Mouse (Mus musculus): ENCODE measurements around the gene Tspan13.
A peak's percentile ranks its signal among the peaks of the same experiment; 100 is the strongest.

The Tspan13 gene

GRCm38 (mm10) chr12:36030660-36031363 is 11.5 kb downstream of the Tspan13 start:
- DNase-seq (ENCODE audit: low spot score in 2 of 2): no peak

DNA sequence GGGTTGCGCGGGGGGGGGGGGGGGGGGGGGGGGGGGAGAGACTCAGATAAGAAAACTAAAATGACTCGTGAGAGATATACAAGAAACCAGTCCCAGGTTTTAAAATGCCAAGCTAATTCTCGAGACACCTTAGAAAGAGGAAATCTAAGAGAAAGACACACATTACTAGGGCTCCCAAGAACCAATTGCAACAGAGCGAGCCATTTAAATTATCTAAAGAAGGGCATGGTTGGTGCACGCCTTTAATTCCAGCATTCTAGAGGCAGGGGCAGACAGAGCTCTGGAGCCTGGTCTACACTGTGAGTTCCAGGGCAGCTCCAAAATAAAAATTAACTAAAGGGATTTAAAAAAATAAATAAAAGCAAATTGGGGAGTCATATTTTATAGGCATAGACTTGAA is 12.6 kb downstream of the Tspan13 start:
- no peak for DNase-seq (ENCODE audit: low spot score in 2 of 2)

DNA sequence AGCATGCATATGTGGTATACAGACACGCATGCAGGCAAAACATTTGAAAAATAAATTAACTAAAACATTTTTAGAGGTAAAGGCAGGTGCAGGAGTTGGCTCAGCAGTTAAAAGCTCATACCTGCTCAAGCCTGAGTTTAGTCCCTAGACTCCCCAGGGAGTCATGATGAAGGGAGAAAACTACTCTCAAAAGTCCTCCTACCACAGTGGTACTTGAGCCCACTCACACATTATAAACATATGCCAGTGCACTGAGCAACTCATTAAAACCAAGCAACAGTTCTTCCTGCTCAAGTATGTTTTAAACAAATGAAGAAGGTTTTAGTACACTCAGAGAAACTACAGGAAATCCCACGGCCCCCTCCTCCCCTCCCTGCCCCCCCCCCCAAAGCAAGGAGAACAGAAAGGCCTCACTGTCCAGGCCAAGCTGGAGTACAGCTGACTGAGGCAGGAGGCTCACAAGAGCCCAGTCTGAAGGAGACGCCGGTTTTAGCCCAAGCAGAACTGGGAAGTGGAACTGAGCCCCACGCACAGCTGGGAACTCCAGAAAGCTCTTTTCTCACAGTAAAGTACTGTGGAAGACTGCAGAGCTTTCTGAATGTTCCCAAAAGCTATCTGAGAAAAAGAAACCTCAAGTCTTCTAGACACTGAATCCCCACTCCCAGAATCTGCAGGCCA is 13.2 kb downstream of the Tspan13 start:
- DNase-seq (ENCODE audit: low spot score in 2 of 2): peak in 1 of 2 experiments; percentile 53

DNA sequence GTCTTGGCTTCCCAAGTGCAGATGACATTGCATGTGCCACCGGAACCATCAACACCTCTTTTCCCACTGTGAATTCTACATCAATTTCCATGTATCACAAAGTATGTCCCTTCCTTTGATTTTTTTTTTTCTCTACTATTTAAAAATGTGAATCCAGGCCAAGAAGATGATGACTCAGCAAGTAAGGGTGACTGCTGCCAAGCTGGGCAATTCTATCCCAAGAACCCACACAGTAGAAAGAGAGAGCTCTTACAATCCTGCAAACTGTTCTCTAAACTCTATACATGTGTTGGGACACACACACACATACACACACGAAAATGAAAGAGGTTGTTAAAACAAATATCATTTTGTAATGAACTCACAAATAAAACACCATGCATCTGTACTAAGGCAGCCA is 15.1 kb downstream of the Tspan13 start:
- DNase-seq (ENCODE audit: low spot score in 2 of 2): peak in 1 of 2 experiments; percentile 48

GRCm38 (mm10) chr12:36026126-36026525 is 16.2 kb downstream of the Tspan13 start:
- no peak for DNase-seq (ENCODE audit: low spot score in 2 of 2)

DNA sequence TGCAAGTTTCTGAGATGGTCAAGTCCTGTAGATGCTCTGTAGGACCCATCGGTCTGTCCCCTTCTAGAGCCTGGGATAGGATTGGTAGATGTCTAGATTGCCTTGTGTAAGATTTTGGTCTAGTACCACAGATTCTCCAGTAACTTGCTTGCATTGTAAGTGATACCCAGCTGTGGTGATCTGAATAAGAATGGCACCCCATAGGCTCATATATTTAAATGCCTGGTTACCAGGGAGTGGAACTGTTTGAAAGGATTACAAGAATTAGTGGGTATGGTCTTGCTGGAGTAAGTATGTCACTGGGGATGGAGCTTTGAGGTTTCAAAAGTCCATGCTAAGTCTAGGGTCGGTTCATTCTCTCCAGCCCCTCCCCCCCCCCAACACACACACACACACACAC is 21.6 kb downstream of the Tspan13 start:
- DNase-seq (ENCODE audit: low spot score in 2 of 2): no peak

GRCm38 (mm10) chr12:36020081-36020480 is 22.2 kb downstream of the Tspan13 start:
- no peak for DNase-seq (ENCODE audit: low spot score in 2 of 2)

GRCm38 (mm10) chr12:36019572-36019971 is 22.7 kb downstream of the Tspan13 start:
- DNase-seq (ENCODE audit: low spot score in 2 of 2): no peak

- no peak for DNase-seq (ENCODE audit: low spot score in 2 of 2)
These were observed 24.5 kb downstream of the Tspan13 start for GRCm38 (mm10) chr12:36017791-36018190.

- no peak for DNase-seq (ENCODE audit: low spot score in 2 of 2)
These were observed 28.9 kb downstream of the Tspan13 start for GRCm38 (mm10) chr12:36013216-36013910.

DNA sequence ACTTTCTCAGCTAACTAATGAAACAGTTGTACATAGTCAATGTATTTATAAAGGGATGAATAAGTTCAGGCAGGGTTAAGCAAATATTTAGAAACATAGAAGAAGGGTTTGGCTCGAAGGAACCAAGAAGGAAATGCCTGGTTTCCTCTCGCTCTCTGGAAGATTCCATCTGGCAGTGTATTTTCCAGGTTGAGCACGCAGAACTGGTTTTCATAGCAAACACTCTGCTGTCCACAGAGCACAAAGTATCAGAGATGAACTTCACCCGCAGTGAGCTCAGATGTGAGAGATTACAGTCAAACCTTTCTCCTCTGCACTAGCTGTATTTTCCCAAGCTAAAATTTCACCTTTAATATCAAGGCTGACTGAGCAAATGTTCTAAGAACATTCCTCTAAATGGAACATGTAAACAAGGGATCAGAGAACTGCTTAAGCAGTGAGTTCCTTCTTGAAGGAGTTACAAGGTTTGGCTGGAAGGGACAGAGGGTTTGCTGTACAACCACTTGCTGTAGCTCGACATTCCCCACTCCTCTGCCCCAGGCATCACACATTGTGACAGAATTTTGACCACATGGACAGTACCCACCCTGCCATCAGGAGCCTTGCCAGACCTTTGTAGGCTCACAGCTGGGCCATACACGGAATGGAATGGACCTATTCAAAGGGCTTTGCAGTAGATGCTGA is 33.8 kb downstream of the Tspan13 start:
- DNase-seq (ENCODE audit: low spot score in 2 of 2): no peak

DNA sequence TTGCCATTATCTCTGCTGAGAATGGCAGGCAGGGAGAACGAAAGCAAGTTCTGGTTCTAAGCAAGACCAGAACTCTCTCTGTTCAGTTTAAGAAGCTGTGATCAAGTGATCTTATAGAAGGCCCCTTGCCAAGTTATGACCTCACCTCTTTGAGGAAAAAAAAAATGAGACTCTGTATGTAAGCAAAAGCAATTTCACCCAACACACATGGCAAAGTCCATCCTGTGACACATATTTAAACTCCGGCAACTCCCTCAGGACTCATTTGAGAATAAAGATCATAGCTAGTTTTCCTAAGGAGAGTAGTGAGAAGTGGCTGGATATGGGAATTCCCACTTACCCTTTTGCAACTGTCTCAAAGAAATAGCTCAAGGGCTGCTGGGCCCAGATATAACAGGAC is 34.7 kb downstream of the Tspan13 start:
- no peak for DNase-seq (ENCODE audit: low spot score in 2 of 2)

- DNase-seq (ENCODE audit: low spot score in 2 of 2): no peak
These were observed 37.6 kb downstream of the Tspan13 start for GRCm38 (mm10) chr12:36004714-36005113.

- DNase-seq (ENCODE audit: low spot score in 2 of 2): peak in 1 of 2 experiments; percentile 21
These were observed 46.5 kb downstream of the Tspan13 start for GRCm38 (mm10) chr12:35995799-35996198.

GRCm38 (mm10) chr12:35994098-35994497 is 48.2 kb downstream of the Tspan13 start:
- no peak for DNase-seq (ENCODE audit: low spot score in 2 of 2)

GRCm38 (mm10) chr12:35993583-35993982 is 48.7 kb downstream of the Tspan13 start:
- DNase-seq (ENCODE audit: low spot score in 2 of 2): no peak

DNA sequence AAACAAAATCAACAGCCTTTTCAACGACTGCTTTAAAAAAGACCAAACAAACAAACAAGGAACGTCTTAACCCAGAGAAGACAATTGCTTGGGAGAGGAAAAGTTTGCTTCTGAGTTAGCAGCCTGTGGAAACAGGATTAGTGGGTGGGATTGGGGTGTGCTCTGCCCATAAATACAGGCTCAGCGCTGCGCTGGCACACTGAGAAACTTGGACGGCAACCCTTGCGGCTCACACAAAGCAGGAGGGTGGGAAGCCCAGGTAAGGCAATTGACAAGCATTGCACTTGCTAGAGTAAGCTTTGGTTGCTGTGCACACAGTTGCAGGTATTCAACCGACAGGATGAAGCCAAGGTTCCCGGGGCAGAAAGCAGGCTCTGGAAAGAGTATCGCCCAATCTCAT is 49.6 kb downstream of the Tspan13 start, which contains the start of gene Agr2:
TSS of gene Agr2 (plus strand) at position 197 of the 400 bp plus-strand sequence.
- DNase-seq (ENCODE audit: low spot score in 2 of 2): no peak

DNA sequence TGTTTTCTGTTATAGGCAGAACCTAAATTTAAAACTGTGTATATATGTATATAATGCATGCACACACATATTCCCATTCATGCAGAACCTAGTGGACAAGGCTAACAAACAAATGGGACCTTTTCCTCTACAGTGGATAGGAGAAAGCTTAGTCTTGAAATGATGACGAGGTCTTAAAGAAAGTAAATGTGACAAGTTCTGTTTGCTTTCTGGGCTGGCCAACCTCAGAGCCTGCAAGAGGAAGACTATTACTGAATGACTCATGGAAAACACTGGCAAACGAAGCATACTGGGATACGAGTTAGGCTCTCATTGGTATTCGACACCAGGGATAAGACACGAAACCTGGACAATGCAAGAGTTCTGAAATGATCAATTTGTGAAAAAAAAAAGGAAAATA is 57.6 kb downstream of the Tspan13 start:
- DNase-seq (ENCODE audit: low spot score in 2 of 2): no peak

DNA sequence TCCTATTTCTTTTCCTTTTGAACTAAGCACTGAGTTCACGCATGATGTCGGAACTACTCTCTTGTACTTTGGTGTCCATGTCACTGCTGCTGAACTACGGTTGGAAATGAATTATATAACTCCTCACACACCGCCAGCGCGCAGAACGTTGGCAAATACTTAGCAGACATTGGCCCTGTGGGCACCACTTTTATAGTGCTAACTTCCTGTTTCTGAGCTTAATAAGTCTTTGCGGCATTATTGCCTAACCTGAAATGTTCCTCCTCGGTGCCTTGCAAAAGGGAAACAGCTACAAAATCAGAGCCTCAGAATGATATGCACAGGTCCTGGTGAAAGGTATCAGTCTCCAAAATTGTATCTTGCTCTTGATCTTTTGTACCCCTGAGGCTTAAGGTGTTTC is 58.8 kb downstream of the Tspan13 start:
- DNase-seq (ENCODE audit: low spot score in 2 of 2): no peak

DNA sequence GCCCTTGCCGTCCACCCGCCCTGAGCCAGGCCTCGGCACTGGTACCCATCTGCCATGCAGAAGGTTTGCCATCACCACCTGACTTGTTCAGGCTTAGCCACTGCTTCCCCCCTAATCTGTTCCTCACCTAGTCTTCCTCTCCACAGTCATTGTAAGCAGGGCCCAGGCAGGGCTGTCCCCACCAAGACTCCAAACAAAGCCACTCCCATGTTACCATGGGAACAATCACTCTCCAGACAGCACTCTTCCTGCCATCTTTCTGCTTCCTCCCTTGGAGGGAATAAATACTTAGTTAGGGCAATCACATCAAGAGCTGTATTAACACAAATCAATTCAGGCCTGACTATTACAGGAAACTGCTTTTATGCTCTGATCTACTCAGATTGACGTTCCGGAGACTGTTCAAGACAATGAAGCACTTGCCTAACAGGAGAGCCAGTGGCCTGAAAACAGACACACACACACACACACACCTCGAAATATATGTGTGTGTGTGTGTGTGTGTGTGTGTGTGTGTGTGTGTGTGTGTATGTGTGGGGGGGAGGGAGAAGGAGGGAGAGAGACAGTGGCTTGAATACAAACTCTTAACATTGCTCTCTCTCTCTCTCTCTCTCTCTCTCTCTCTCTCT is 60.5 kb downstream of the Tspan13 start:
- no peak for DNase-seq (ENCODE audit: low spot score in 2 of 2)

DNA sequence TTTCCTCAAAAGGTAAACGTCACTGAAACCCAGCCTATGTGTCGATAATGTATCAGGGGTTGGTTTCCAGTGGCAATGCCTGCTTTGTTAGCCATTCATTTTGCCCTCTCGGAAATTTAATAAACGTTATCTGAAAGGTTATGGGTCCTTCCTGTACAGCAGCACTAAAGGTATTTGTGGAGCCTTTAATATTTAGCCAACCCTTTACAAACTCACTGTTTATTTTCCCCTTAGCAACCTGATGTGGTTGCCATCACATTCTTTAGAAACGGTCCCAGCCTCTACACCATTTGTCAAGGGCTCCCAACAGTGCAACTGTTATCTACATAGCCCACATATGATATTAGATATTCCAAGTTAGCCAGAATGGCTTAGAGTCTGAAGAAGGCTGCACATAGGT is 62.7 kb downstream of the Tspan13 start:
- DNase-seq (ENCODE audit: low spot score in 2 of 2): no peak
